Mouse (Mus musculus) bone marrow macrophage, adult 2 months (primary cell): Measurements from ENCODE around the gene Rere. TPM values are rescaled to one million over a fixed set of nuclear protein-coding genes. Genes with fewer than 3 reads are reported as not detected.
"Not testable (repeated sequence)": the region's sequence is repeated elsewhere in the genome, so short reads cannot be mapped to it uniquely, and the experiment has no call there.

ENCODE experiments used
- H3K27ac ChIP-seq: 2 replicates; pipeline ENCODE4 v1.5.1; 2012; ENCODE audit warnings: low read depth, low read length; ENCODE audit not compliant: insufficient read depth
- H3K4me1 ChIP-seq: 2 replicates; pipeline ENCODE4 v1.6.1; 2012; ENCODE audit warnings: low read length; ENCODE audit not compliant: control insufficient read depth, insufficient read depth
- H3K4me3 ChIP-seq: 2 replicates; pipeline ENCODE4 v1.5.1; 2012; ENCODE audit warnings: mild to moderate bottlenecking, low read length, moderate library complexity; ENCODE audit not compliant: insufficient read depth
- CTCF ChIP-seq: IDR thresholded peaks from 2 replicates; pipeline ENCODE4 v1.5.1; 2012; ENCODE audit warnings: low read depth, mild to moderate bottlenecking, low read length, moderate library complexity
- POLR2A ChIP-seq: IDR thresholded peaks from 2 replicates; pipeline ENCODE4 v1.6.1; 2012; ENCODE audit warnings: mild to moderate bottlenecking, low read depth, low read length, borderline replicate concordance
- polyA plus RNA-seq: library from polyadenylated mRNA; stranded (reverse); fragments of >200 nt; gene quantifications from 2 replicates; pipeline ENCODE4 v1.2.4, GENCODE M21; 2012; ENCODE audit not compliant: missing spikeins, insufficient read depth, insufficient read length

Rere gene
- polyA plus RNA-seq, 1 experiment, result 90.2 TPM

GRCm38 (mm10) chr4:150462367-150462766 lies 180.9 kb downstream of the Rere start:
- H3K27ac ChIP-seq, result no peak overlapping the region
- H3K4me1 ChIP-seq, result peaks cover 18% of the 10 kb centered on the region
- no peak overlapping the region for H3K4me3 ChIP-seq
- TF ChIP-seq CTCF, result no peak
- no peak for TF ChIP-seq POLR2A

- TF ChIP-seq CTCF (0 out of 2 replicates have a peak, but pooled peaks have one; percentile 35), POLR2A (no peak)
- peaks cover 11% of the 10 kb centered on the region for H3K4me1 ChIP-seq
- H3K27ac ChIP-seq, result no peak overlapping the region
- no peak overlapping the region for H3K4me3 ChIP-seq
Measured at GRCm38 (mm10) chr4:150465759-150466158, 184.3 kb downstream of the Rere start.

- H3K27ac ChIP-seq, result no peak overlapping the region
- H3K4me3 ChIP-seq, result no peak overlapping the region
- peaks cover 21% of the 10 kb centered on the region for H3K4me1 ChIP-seq
- no peak for TF ChIP-seq CTCF
- TF ChIP-seq POLR2A, result no peak
Measured at GRCm38 (mm10) chr4:150469274-150469673, 187.8 kb downstream of the Rere start.

- H3K27ac ChIP-seq, result no peak overlapping the region
- H3K4me3 ChIP-seq, result no peak overlapping the region
- peaks cover 25% of the 10 kb centered on the region for H3K4me1 ChIP-seq
- no peak for TF ChIP-seq CTCF
- TF ChIP-seq POLR2A, result no peak
Measured at GRCm38 (mm10) chr4:150470674-150471328, 189.4 kb downstream of the Rere start.

- H3K27ac ChIP-seq, result peak overlapping the region; percentile 44
Measured at GRCm38 (mm10) chr4:150472751-150473436, 191.4 kb downstream of the Rere start.

GRCm38 (mm10) chr4:150473437-150474070 lies 192.1 kb downstream of the Rere start:
- peak overlapping the region; percentile 39 for H3K27ac ChIP-seq
- TF ChIP-seq POLR2A, result no peak
- TF ChIP-seq CTCF, result no peak
- H3K4me1 ChIP-seq, result peaks cover 29% of the 10 kb centered on the region
- no peak overlapping the region for H3K4me3 ChIP-seq

More at GRCm38 (mm10) chr4:150472751-150473436, 191.4 kb downstream of the Rere start:
- no peak overlapping the region for H3K4me3 ChIP-seq
- TF ChIP-seq CTCF (no peak), POLR2A (no peak)
- peaks cover 29% of the 10 kb centered on the region for H3K4me1 ChIP-seq

GRCm38 (mm10) chr4:150474086-150474485 lies 192.6 kb downstream of the Rere start:
- no peak overlapping the region for H3K27ac ChIP-seq
- no peak overlapping the region for H3K4me3 ChIP-seq
- TF ChIP-seq POLR2A, result no peak
- no peak for TF ChIP-seq CTCF
- peaks cover 29% of the 10 kb centered on the region for H3K4me1 ChIP-seq

- Histone ChIP-seq H3K4me3 (no peak overlapping the region), H3K4me1 (peaks cover 22% of the 10 kb centered on the region), H3K27ac (no peak overlapping the region)
- TF ChIP-seq POLR2A (no peak), CTCF (no peak)
Measured at GRCm38 (mm10) chr4:150476258-150476657, 194.8 kb downstream of the Rere start.

GRCm38 (mm10) chr4:150478006-150478405 lies 196.6 kb downstream of the Rere start:
- TF ChIP-seq POLR2A, result no peak
- TF ChIP-seq CTCF, result no peak
- Histone ChIP-seq H3K4me3 (no peak overlapping the region), H3K4me1 (peaks cover 19% of the 10 kb centered on the region), H3K27ac (no peak overlapping the region)

- H3K4me1 ChIP-seq, result peaks cover 17% of the 10 kb centered on the region
- H3K4me3 ChIP-seq, H3K27ac ChIP-seq: not testable (repeated sequence)
Measured at GRCm38 (mm10) chr4:150483081-150483480, 201.6 kb downstream of the Rere start.
